Mouse (Mus musculus) CH12.LX (cell line): ENCODE measurements around the gene Slc39a10. TPM values are rescaled to one million over a fixed set of nuclear protein-coding genes. Genes with fewer than 3 reads are reported as not detected.
"Not testable (repeated sequence)": the region's sequence is repeated elsewhere in the genome, so short reads cannot be mapped to it uniquely, and the experiment has no call there.

ENCODE experiments used
- DNase-seq: peaks from one replicate; pipeline ENCODE4 v3.0.0-alpha.2; 2013; ENCODE audit errors: extremely low read depth
- H3K27ac ChIP-seq: 2 replicates; pipeline ENCODE4 v1.5.1; 2012; ENCODE audit warnings: low read depth, mild to moderate bottlenecking, control low read depth, moderate library complexity; ENCODE audit not compliant: insufficient read depth
- H3K27me3 ChIP-seq: replicated peaks from 2 replicates; pipeline ENCODE3; 2012; ENCODE audit warnings: inconsistent platforms
- H3K36me3 ChIP-seq, 2 experiments: replicated peaks in 1 of 2; 2 replicates each; pipeline versions ENCODE3 to v1.6.1; 2012; ENCODE audit warnings: inconsistent platforms in 1 of 2, low read length in 1 of 2, mild to moderate bottlenecking in 1 of 2, mixed read lengths in 1 of 2, moderate library complexity in 1 of 2; ENCODE audit not compliant: control insufficient read depth in 1 of 2, insufficient read depth in 1 of 2
- H3K4me1 ChIP-seq, 2 experiments: 2 replicates each; pipeline ENCODE4 v1.6.1; 2012; ENCODE audit warnings: inconsistent platforms in 1 of 2, moderate library complexity in 1 of 2; ENCODE audit not compliant: insufficient read depth in 2 of 2, control insufficient read depth in 1 of 2
- H3K4me2 ChIP-seq: 2 replicates; pipeline ENCODE4 v1.6.1; 2012; ENCODE audit warnings: low read depth, mild to moderate bottlenecking, control low read depth; ENCODE audit not compliant: poor library complexity, insufficient read depth, severe bottlenecking
- H3K4me3 ChIP-seq, 3 experiments: fragments of 150-350 bp in 1 of 3; sonication (generic) in 1 of 3; replicated peaks in 1 of 3; 2 replicates each; pipeline versions ENCODE3 to v1.5.1; 2011 to 2012; ENCODE audit warnings: low read depth in 2 of 3, low read length in 2 of 3, mild to moderate bottlenecking in 2 of 3, moderate library complexity in 2 of 3, control low read depth in 1 of 3, improper control_type of control experiment in 1 of 3, inconsistent platforms in 1 of 3, mixed read lengths in 1 of 3; ENCODE audit not compliant: poor library complexity in 1 of 3
- H3K79me2 ChIP-seq: replicated peaks from 2 replicates; pipeline ENCODE4 v1.6.1; 2012; ENCODE audit warnings: mild to moderate bottlenecking, moderate library complexity; ENCODE audit not compliant: control insufficient read depth, poor library complexity, insufficient read depth, severe bottlenecking; ENCODE audit errors: extremely low read depth
- H3K9ac ChIP-seq: 2 replicates; pipeline ENCODE4 v1.6.1; 2012; ENCODE audit warnings: low read depth, mild to moderate bottlenecking, control low read depth, moderate library complexity; ENCODE audit not compliant: insufficient read depth
- H3K9me3 ChIP-seq: replicated peaks from 2 replicates; pipeline ENCODE3; 2012; ENCODE audit warnings: low read length, inconsistent platforms, mixed read lengths
- BHLHE40 ChIP-seq: IDR thresholded peaks from 2 replicates; pipeline ENCODE4 v1.6.1; 2011; ENCODE audit warnings: mild to moderate bottlenecking, low read depth, low read length, improper control_type of control experiment
- CHD2 ChIP-seq: IDR thresholded peaks from 2 replicates; pipeline ENCODE4 v1.6.1; 2011; ENCODE audit warnings: low read length, improper control_type of control experiment
- EP300 ChIP-seq: IDR thresholded peaks from 2 replicates; pipeline ENCODE4 v1.6.1; 2011; ENCODE audit warnings: low read length, improper control_type of control experiment
- JUN ChIP-seq: IDR thresholded peaks from 2 replicates; pipeline ENCODE4 v1.6.1; 2011; ENCODE audit warnings: low read depth, mild to moderate bottlenecking, low read length, improper control_type of control experiment, moderate library complexity; ENCODE audit not compliant: insufficient read depth
- KAT2A ChIP-seq: IDR thresholded peaks from 2 replicates; pipeline ENCODE4 v1.6.1; 2012; ENCODE audit warnings: low read length, improper control_type of control experiment, inconsistent platforms; ENCODE audit not compliant: insufficient replicate concordance
- NRF1 ChIP-seq: IDR thresholded peaks from 2 replicates; pipeline ENCODE4 v1.6.1; 2014; ENCODE audit warnings: low read depth, mild to moderate bottlenecking, inconsistent platforms, low read length, improper control_type of control experiment, moderate library complexity
- POLR2AphosphoS2 ChIP-seq: IDR thresholded peaks from 2 replicates; pipeline ENCODE4 v1.6.1; 2011; ENCODE audit warnings: low read depth, low read length, improper control_type of control experiment
- ZC3H11A ChIP-seq: IDR thresholded peaks from 2 replicates; pipeline ENCODE4 v1.6.1; 2012; ENCODE audit warnings: low read depth, mild to moderate bottlenecking, inconsistent platforms, low read length, improper control_type of control experiment
- dilution Hi-C: fragments of 300-500 bp; cut with MboI; formaldehyde crosslinking; loops from 2 replicates; pipeline ENCODE4 v1.14.3; 2020; ENCODE audit warnings: low sequenced_read_pairs; ENCODE audit not compliant: extremely low pct_unique_long_range_greater_than_20kb, extremely low pct_ligation_motif_present
- in situ Hi-C: fragments of 300-500 bp; cut with MboI; formaldehyde crosslinking; loops from 3 replicates; pipeline ENCODE4 v1.14.3; 2019; ENCODE audit warnings: low sequenced_read_pairs, low pct_ligation_motif_present, low pct_unique_long_range_greater_than_20kb, mixed read lengths
- polyA plus RNA-seq: library from polyadenylated mRNA; unstranded; fragments of >175 nt; gene quantifications from 2 replicates; pipeline ENCODE4 v1.2.1, GENCODE M21; 2012; ENCODE audit warnings: low read depth; ENCODE audit not compliant: insufficient read length
- total RNA-seq, 2 experiments: library from RNA; depleted of rRNA; stranded (reverse); fragments of 300-350 nt in 1 of 2; fragments of >200 nt in 1 of 2; gene quantifications; 2 replicates each; pipeline ENCODE4 v1.2.3; 2012 to 2014

Slc39a10 gene
- total and polyA plus RNA-seq, 3 experiments: 7.3 to 14.2 (median 11.0) TPM

DNA sequence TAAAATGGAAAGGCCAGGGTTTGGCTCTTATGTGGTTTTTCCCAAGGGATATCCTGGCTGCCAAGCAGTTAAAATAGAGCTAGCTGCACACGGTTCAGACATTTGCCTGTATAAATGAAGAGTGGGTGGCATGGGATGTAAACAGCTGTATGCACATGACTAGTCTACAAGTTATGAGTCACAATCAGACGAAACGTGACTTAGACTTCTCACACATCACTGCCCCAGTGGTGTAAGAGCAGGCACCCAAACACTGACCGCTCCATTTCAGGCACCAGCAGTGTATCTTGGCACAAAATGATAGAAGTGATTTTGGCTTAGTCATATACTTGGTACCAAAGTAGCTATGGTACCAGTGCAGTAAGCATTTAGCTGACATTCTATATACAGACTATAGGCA is 84.0 kb downstream of the Slc39a10 start:
- peaks cover 3 to 12% of the 10 kb centered on the region in 2 experiments; a peak in 2 of 4 replicates for H3K4me1 ChIP-seq
- in situ Hi-C loops, H3K27me3 ChIP-seq, H3K9me3 ChIP-seq, H3K9ac ChIP-seq, H3K79me2 ChIP-seq, dilution Hi-C loops, H3K4me2 ChIP-seq, H3K27ac ChIP-seq, DNase-seq, H3K36me3 ChIP-seq, H3K4me3 ChIP-seq: not testable (repeated sequence)
- 0 out of 2 replicates have a peak, but pooled peaks have one; percentile 24 for TF ChIP-seq BHLHE40

DNA sequence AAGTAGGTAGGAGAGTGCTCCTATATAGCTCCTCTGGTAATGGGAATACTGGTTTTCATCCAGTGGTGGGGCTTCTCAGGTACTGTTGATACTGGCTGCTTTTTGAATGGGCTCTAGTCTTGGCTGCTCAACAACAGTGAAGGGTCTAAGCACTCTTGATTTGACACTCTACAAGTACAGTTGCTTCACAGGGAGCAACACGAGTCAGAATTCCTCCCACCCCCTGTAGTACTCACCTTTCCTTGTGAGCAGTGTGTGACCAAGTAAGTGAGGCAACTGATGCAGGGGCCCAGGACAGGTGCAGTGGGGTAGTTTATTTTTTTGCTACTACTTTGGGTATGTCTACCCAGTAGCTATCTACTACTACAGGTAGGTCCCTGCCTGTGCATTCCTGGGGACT is 87.6 kb downstream of the Slc39a10 start:
- H3K36me3 ChIP-seq: no peaks in the 10 kb centered on the region
- DNase-seq: no peak
- no peak overlapping the region for H3K4me3 ChIP-seq
- no peak for TF ChIP-seq POLR2AphosphoS2
- no peak for TF ChIP-seq EP300
- no peak for TF ChIP-seq ZC3H11A
- TF ChIP-seq NRF1: no peak
- no peak for TF ChIP-seq CHD2
- TF ChIP-seq JUN: no peak
- no peak for TF ChIP-seq KAT2A
- H3K9me3 ChIP-seq: no peaks in the 10 kb centered on the region
- H3K4me1 ChIP-seq: peaks cover 3 to 12% of the 10 kb centered on the region in 2 experiments; a peak in 2 of 4 replicates
- no peak overlapping the region for H3K4me2 ChIP-seq
- dilution Hi-C loops (no loop called here), in situ Hi-C loops (no loop called here)
- no peak overlapping the region for H3K9ac ChIP-seq
- no peaks in the 10 kb centered on the region for H3K27me3 ChIP-seq
- no peaks in the 10 kb centered on the region for H3K79me2 ChIP-seq
- no peak overlapping the region for H3K27ac ChIP-seq

DNA sequence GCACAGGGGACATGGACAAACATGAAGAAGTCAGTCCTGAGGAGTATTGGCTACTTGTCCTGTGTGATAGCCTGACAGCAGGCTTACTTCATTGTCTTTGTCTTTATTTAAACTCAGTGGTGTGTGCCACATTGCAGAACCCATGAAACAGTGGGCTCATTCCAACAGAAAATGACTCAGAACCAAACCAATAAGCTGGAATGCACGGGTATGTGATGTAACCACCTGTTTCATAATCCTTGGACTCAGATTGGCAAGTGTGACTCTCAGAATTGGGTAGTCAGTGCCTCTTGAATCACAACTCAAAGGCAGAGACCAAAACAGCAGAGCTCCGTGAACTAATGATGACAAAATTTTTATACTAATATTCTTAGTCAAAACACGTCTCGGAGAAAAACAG is 110.4 kb downstream of the Slc39a10 start:
- H3K36me3 ChIP-seq, H3K79me2 ChIP-seq, H3K9ac ChIP-seq, DNase-seq, H3K4me2 ChIP-seq, dilution Hi-C loops, H3K4me1 ChIP-seq, in situ Hi-C loops, H3K27me3 ChIP-seq, H3K27ac ChIP-seq, H3K4me3 ChIP-seq, H3K9me3 ChIP-seq: not testable (repeated sequence)

DNA sequence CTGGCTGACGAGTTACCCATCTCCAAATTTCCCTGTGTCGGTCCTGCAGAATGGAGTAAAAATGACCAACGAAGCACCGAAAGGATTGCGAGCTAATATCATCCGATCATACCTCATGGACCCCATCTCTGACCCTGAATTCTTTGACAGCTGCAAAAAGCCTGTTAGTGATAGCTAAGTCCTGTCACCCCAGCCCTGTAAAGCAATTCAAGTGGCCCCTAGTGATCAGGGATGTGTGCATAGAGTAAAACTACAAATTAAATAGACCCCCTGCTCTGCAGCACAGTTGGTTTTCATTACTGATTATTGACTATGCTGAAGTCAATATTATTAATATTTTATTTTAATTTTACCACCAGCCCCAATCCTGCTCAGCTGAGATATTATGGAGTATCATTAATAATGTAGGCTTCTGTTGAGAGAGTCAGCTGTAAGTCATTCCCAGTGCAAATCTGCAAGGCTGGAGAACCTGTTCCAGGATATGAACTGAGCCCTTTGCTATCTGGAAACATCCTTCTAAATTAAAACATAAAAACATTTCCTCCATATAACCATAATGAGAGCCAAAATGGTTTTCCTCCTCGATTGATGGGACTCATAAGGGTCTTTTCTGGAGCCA is 122.5 kb downstream of the Slc39a10 start:
- H3K27ac ChIP-seq, DNase-seq, H3K9ac ChIP-seq, dilution Hi-C loops, H3K4me2 ChIP-seq, H3K36me3 ChIP-seq, H3K27me3 ChIP-seq, in situ Hi-C loops, H3K4me3 ChIP-seq, H3K4me1 ChIP-seq, H3K79me2 ChIP-seq, H3K9me3 ChIP-seq: not testable (repeated sequence)
